Mouse (Mus musculus) liver, embryonic 15.5 days (tissue): ENCODE data around the gene Zfp579. TPM values are rescaled to one million over a fixed set of nuclear protein-coding genes. Genes with fewer than 3 reads are reported as not detected.

ENCODE experiments used
- ATAC-seq: fragments of 200-750 bp; cut with Nextera tagmentation; 2 replicates; pipeline ENCODE4 v1.8.0; 2017; ENCODE audit warnings: moderate number of reproducible peaks, mild to moderate bottlenecking, moderate library complexity; ENCODE audit not compliant: insufficient read depth
- H3K27ac ChIP-seq: fragments of 300-500 bp; sonication (generic); replicated peaks from 2 replicates; pipeline ENCODE4 v1.5.1; 2015; ENCODE audit warnings: mild to moderate bottlenecking, inconsistent platforms
- H3K27me3 ChIP-seq: fragments of 300-500 bp; sonication (generic); 2 replicates; pipeline ENCODE4 v1.6.1; 2015; ENCODE audit warnings: mild to moderate bottlenecking, inconsistent platforms
- H3K36me3 ChIP-seq: fragments of 300-500 bp; sonication (generic); replicated peaks from 2 replicates; pipeline ENCODE4 v1.6.1; 2015; ENCODE audit warnings: moderate library complexity, mild to moderate bottlenecking, inconsistent platforms
- H3K4me1 ChIP-seq: fragments of 300-500 bp; sonication (generic); replicated peaks from 2 replicates; pipeline ENCODE4 v1.6.1; 2015; ENCODE audit warnings: inconsistent platforms
- H3K4me2 ChIP-seq: fragments of 300-500 bp; sonication (generic); 2 replicates; pipeline ENCODE4 v1.6.1; 2015; ENCODE audit warnings: moderate library complexity, mild to moderate bottlenecking, inconsistent platforms
- H3K4me3 ChIP-seq: fragments of 300-500 bp; sonication (generic); replicated peaks from 2 replicates; pipeline ENCODE4 v1.5.1; 2015; ENCODE audit warnings: mild to moderate bottlenecking, inconsistent platforms
- H3K9ac ChIP-seq: fragments of 300-500 bp; sonication (generic); 2 replicates; pipeline ENCODE4 v1.6.1; 2015; ENCODE audit warnings: moderate library complexity, mild to moderate bottlenecking, inconsistent platforms
- H3K9me3 ChIP-seq: fragments of 300-500 bp; sonication (generic); replicated peaks from 2 replicates; pipeline ENCODE4 v1.6.1; 2016; ENCODE audit warnings: inconsistent platforms
- WGBS: fragments of 180-500 bp; shearing (Covaris S2); methylation state at CpG from one replicate; pipeline ENCODE4 v1.1.7; 2015; ENCODE audit warnings: mixed read lengths; ENCODE audit not compliant: insufficient replicate concordance; 5-methylcytosine and 5-hydroxymethylcytosine counted together
- polyA plus RNA-seq: library from polyadenylated mRNA; unstranded; fragments of >200 nt; fragmentation: Nextera tagmentation; extraction: Ambion mirVana; gene quantifications from 2 replicates; pipeline ENCODE4 v1.2.1, GENCODE M21; 2015

Zfp579 gene
- polyA plus RNA-seq, 1 experiment from 2014 or later = 3.3 TPM

DNA sequence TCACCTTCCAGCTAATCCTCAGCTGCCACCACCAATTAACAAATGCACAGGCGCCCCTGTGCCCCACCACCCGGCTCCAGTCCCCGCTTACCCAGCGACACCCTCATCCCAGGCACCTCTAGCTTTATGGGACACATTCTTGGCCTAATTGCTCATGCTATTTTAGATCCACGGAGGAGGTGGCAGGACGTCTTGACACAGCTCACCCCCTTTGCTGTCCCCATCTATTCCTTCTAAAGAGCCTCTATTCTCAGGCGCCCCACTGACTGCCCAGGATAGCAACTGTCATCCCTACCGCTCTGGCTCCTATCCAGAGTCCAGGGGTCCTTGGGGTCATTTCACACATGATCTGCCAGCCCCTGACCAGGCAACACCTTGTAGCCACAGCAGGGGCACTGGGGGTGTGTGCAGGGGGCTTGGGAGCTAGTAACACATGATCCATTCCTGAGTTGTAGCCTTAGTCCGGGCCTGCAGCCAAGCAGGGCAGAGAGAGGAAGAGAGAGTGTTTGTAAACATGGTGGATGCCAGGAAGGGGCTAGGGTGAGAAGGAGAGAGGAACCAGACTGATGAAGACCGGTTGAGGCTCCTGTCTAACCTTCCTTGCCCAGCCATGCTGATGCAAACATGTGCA, 42.0 kb downstream of the Zfp579 start:
- Histone ChIP-seq H3K4me3 (no peak overlapping the region), H3K27me3 (no peaks in the 10 kb centered on the region), H3K36me3 (no peaks in the 10 kb centered on the region), H3K4me1 (no peaks in the 10 kb centered on the region), H3K9me3 (no peaks in the 10 kb centered on the region), H3K27ac (no peak overlapping the region), H3K9ac (no peak overlapping the region), H3K4me2 (no peak overlapping the region)
- WGBS = 30% methylated on average over 10 of the region's 10 CpGs
- no peak for ATAC-seq

- 69% methylated on average over 19 of the region's 19 CpGs for WGBS
- Histone ChIP-seq H3K4me2 (no peak overlapping the region), H3K36me3 (no peaks in the 10 kb centered on the region), H3K9me3 (no peaks in the 10 kb centered on the region), H3K4me3 (no peak overlapping the region), H3K4me1 (peaks cover 5% of the 10 kb centered on the region; the same call in 1 of the 2 replicates), H3K27me3 (no peaks in the 10 kb centered on the region), H3K9ac (no peak overlapping the region), H3K27ac (no peak overlapping the region)
- no peak for ATAC-seq
Observed at GRCm38 (mm10) chr7:4950561-4951342, 45.2 kb downstream of the Zfp579 start.

DNA sequence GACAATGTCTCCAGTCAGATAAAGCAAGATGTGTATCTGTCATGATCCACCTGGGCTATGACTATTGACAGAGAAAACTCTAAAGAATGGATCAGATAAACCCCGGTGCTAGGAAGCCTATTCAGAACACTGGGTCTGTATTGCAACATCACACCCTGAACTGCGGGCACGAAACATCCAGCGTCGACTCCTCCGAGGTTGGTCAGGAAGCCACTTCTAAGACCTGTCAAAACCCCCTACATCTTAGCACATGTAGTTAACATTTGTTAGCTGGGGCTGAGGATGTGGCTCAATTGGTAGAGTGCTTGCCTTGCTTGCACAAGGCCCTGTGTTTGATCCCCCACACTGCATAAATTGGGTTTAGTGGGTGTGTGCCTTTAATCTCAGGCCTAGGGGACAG, 47.6 kb downstream of the Zfp579 start:
- H3K9me3 ChIP-seq = no peaks in the 10 kb centered on the region
- H3K27ac ChIP-seq = no peak overlapping the region
- H3K27me3 ChIP-seq = no peaks in the 10 kb centered on the region
- ATAC-seq = no peak
- H3K36me3 ChIP-seq = no peaks in the 10 kb centered on the region
- no peak overlapping the region for H3K4me2 ChIP-seq
- 35% methylated on average over 6 of the region's 6 CpGs for WGBS
- no peak overlapping the region for H3K4me3 ChIP-seq
- H3K4me1 ChIP-seq = peaks cover 7% of the 10 kb centered on the region
- H3K9ac ChIP-seq = no peak overlapping the region

DNA sequence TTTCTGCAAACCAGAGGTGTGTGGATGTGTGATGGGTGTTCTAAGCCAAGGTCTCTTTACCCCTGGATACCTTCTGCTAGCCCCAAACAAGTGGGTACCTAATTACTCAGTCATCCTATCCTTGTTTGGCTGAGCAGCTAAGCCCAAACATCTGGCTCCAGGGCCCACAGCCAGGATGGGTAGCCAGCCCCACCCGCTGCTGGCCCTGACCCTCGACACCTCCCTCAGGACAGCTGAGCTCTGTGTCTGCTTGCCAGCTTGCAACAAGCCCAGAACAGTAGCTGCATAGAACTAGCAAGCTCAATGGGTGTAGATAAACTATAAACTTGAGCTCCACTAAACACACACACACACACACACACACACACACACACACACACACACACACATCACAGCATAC, 48.1 kb downstream of the Zfp579 start:
- Histone ChIP-seq H3K4me1 (peaks cover 9% of the 10 kb centered on the region), H3K27me3 (no peaks in the 10 kb centered on the region), H3K4me3 (no peak overlapping the region), H3K9me3 (no peaks in the 10 kb centered on the region), H3K9ac (no peak overlapping the region), H3K36me3 (no peaks in the 10 kb centered on the region), H3K4me2 (no peak overlapping the region), H3K27ac (no peak overlapping the region)
- 33% methylated on average over 2 of the region's 2 CpGs for WGBS
- ATAC-seq = no peak

- peaks cover 4% of the 10 kb centered on the region; the same call in 1 of the 2 replicates for H3K4me1 ChIP-seq
- ATAC-seq = peak; percentile 72
- H3K4me2 ChIP-seq = peak overlapping the region; percentile 59
- WGBS = 9% methylated on average over 15 of the region's 15 CpGs
- peaks cover 4% of the 10 kb centered on the region; the same call in 1 of the 2 replicates for H3K27me3 ChIP-seq
- H3K9ac ChIP-seq = no peak overlapping the region
- H3K36me3 ChIP-seq = no peaks in the 10 kb centered on the region
- no peak overlapping the region for H3K27ac ChIP-seq
- no peaks in the 10 kb centered on the region for H3K9me3 ChIP-seq
- H3K4me3 ChIP-seq = peak overlapping the region; percentile 32
Observed at GRCm38 (mm10) chr7:4943223-4943815, 52.6 kb downstream of the Zfp579 start.

GRCm38 (mm10) chr7:4942673-4943072, 53.3 kb downstream of the Zfp579 start:
- Histone ChIP-seq H3K9me3 (no peaks in the 10 kb centered on the region), H3K4me3 (no peak overlapping the region), H3K27ac (no peak overlapping the region), H3K4me1 (peaks cover 4% of the 10 kb centered on the region; the same call in 1 of the 2 replicates), H3K36me3 (no peaks in the 10 kb centered on the region), H3K27me3 (peaks cover 4% of the 10 kb centered on the region; the same call in 1 of the 2 replicates), H3K9ac (no peak overlapping the region), H3K4me2 (no peak overlapping the region)
- no peak for ATAC-seq
- WGBS = 27% methylated on average over 5 of the region's 5 CpGs

DNA sequence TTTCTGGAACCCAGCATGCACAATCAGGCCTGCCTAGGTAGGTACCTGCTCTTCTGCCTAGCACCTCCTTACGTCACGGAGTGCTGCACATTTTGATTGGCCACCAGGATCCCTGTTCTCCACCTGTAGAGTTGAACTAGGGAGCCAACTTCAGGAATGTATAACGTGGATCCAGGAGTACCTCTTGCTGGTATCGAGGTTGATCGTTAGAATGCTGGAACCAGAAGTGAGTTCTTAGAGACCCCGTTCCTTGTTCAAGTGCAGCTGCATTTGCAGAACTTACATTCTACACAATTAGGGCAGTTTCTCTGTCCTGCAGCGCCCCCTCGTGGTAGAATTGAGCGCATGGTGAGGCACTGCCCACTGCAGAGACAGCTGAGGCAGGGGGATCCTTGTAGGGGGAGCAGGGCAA, 55.9 kb downstream of the Zfp579 start:
- no peak overlapping the region for H3K4me2 ChIP-seq
- peaks cover 4% of the 10 kb centered on the region; the same call in 1 of the 2 replicates for H3K4me1 ChIP-seq
- 8% methylated on average over 9 of the region's 9 CpGs for WGBS
- no peaks in the 10 kb centered on the region for H3K9me3 ChIP-seq
- no peak overlapping the region for H3K9ac ChIP-seq
- no peak overlapping the region for H3K4me3 ChIP-seq
- peaks cover 4% of the 10 kb centered on the region; the same call in 1 of the 2 replicates for H3K27me3 ChIP-seq
- ATAC-seq = 0 out of 2 replicates have a peak, but pooled peaks have one; percentile 27
- H3K27ac ChIP-seq = no peak overlapping the region
- no peaks in the 10 kb centered on the region for H3K36me3 ChIP-seq

DNA sequence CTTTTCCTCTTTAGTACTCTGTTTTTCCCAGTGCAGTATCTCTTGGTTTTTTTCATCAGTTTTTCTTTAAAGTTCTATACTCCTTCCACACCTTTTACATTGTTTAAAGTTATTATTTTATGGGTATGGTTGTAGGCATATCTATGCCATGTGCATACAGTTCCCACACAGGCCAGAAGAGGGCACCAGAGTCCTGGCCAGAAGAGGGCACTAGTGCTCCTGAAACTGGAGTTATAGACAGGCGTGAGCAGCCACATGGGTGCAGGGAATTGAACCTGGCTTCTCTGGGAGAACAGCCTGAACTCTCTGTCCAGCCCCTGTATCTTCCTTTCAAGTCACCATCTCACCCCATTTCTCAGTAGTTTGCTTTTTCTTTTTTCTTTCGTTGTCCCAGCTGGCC, 57.5 kb downstream of the Zfp579 start:
- Histone ChIP-seq H3K27me3 (peaks cover 4% of the 10 kb centered on the region; the same call in 1 of the 2 replicates), H3K36me3 (no peaks in the 10 kb centered on the region), H3K4me2 (no peak overlapping the region), H3K4me1 (peaks cover 2% of the 10 kb centered on the region; the same call in 1 of the 2 replicates), H3K9me3 (no peaks in the 10 kb centered on the region), H3K27ac (no peak overlapping the region), H3K9ac (no peak overlapping the region), H3K4me3 (no peak overlapping the region)
- 29% methylated on average over 2 of the region's 2 CpGs for WGBS
- no peak for ATAC-seq

- Histone ChIP-seq H3K27me3 (peaks cover 4% of the 10 kb centered on the region; the same call in 1 of the 2 replicates), H3K4me2 (no peak overlapping the region), H3K27ac (no peak overlapping the region), H3K4me1 (no peaks in the 10 kb centered on the region), H3K9me3 (no peaks in the 10 kb centered on the region), H3K4me3 (no peak overlapping the region), H3K36me3 (no peaks in the 10 kb centered on the region), H3K9ac (no peak overlapping the region)
- WGBS = 57% methylated on average over 11 of the region's 11 CpGs
- no peak for ATAC-seq
Observed at GRCm38 (mm10) chr7:4937392-4937791, 58.6 kb downstream of the Zfp579 start.

DNA sequence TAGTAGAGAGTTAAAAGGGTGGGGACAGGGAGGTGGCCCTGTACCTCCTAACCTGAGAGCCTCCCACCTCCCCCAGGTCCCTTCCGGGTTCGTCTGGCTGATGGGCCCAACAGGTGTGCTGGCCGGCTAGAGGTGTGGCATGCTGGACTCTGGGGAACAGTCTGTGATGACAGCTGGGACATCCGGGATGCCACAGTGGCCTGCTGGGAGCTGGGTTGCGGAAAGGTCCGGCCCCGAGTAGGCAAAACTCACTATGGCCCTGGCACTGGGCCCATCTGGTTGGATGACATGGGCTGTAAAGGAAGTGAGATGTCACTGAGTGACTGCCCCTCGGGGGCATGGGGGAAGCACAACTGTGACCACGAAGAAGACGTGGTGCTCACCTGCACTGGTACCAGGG, 59.1 kb downstream of the Zfp579 start:
- H3K4me2 ChIP-seq = no peak overlapping the region
- H3K27ac ChIP-seq = no peak overlapping the region
- no peaks in the 10 kb centered on the region for H3K36me3 ChIP-seq
- H3K4me1 ChIP-seq = no peaks in the 10 kb centered on the region
- no peak overlapping the region for H3K9ac ChIP-seq
- H3K4me3 ChIP-seq = no peak overlapping the region
- WGBS = 59% methylated on average over 10 of the region's 10 CpGs
- no peak for ATAC-seq
- H3K9me3 ChIP-seq = no peaks in the 10 kb centered on the region
- peaks cover 2% of the 10 kb centered on the region; the same call in 1 of the 2 replicates for H3K27me3 ChIP-seq
